Mouse (Mus musculus): Measurements from ENCODE around the gene Pcgf1.

Pcgf1 gene

GRCm38 (mm10) chr6:83103130-83103650 is 25.5 kb downstream of the Pcgf1 start:
- DNase-seq: no peak

GRCm38 (mm10) chr6:83104158-83104557 is 26.5 kb downstream of the Pcgf1 start:
- DNase-seq: no peak

GRCm38 (mm10) chr6:83107566-83108400 is 30.1 kb downstream of the Pcgf1 start:
- peak; percentile 88 for DNase-seq

GRCm38 (mm10) chr6:83108762-83109668 is 31.3 kb downstream of the Pcgf1 start, which contains the start of gene Mrpl53:
Mrpl53 (plus strand) TSS chr6:83109040.
- peak; percentile 87 for DNase-seq

- DNase-seq: no peak
Observed at GRCm38 (mm10) chr6:83111510-83112136, 34.0 kb downstream of the Pcgf1 start.

- DNase-seq: peak; percentile 97
Observed at GRCm38 (mm10) chr6:83115011-83115671, 37.5 kb downstream of the Pcgf1 start, which contains the start of gene Mogs. Mogs (plus strand) TSS chr6:83115496.

GRCm38 (mm10) chr6:83115682-83116372 is 38.2 kb downstream of the Pcgf1 start:
- DNase-seq: no peak

GRCm38 (mm10) chr6:83116373-83117164 is 38.9 kb downstream of the Pcgf1 start:
- no peak for DNase-seq

GRCm38 (mm10) chr6:83117165-83117438 is 39.4 kb downstream of the Pcgf1 start:
- no peak for DNase-seq

- no peak for DNase-seq
Observed at GRCm38 (mm10) chr6:83117616-83118015, 39.9 kb downstream of the Pcgf1 start.

GRCm38 (mm10) chr6:83118369-83118768 is 40.7 kb downstream of the Pcgf1 start:
- DNase-seq: no peak

GRCm38 (mm10) chr6:83118825-83119733 is 41.4 kb downstream of the Pcgf1 start:
- DNase-seq: no peak

GRCm38 (mm10) chr6:83119734-83120051 is 42.0 kb downstream of the Pcgf1 start:
- DNase-seq: no peak

- peak; percentile 98 for DNase-seq
Observed at GRCm38 (mm10) chr6:83120930-83121862, 43.5 kb downstream of the Pcgf1 start, which contains the start of gene Wbp1. Wbp1 (minus strand) TSS chr6:83121559.

GRCm38 (mm10) chr6:83121863-83122710 is 44.4 kb downstream of the Pcgf1 start:
- peak; percentile 40 for DNase-seq

- DNase-seq: no peak
Observed at GRCm38 (mm10) chr6:83122961-83123360, 45.3 kb downstream of the Pcgf1 start.

- peak; percentile 96 for DNase-seq
Observed at GRCm38 (mm10) chr6:83124851-83125312, 47.2 kb downstream of the Pcgf1 start.

GRCm38 (mm10) chr6:83125331-83125730 is 47.7 kb downstream of the Pcgf1 start, which contains the start of gene Ino80b:
Ino80b (minus strand) TSS chr6:83125431.
- no peak for DNase-seq
